Mouse (Mus musculus) T-helper 1 cell (primary cell): ENCODE measurements at regions not wholly inside any gene's neighbourhood (a gene's known extent, or its start where the extent isn't known, plus 50 kb on each side); places are given as distances from the start of the nearest gene placed in this dataset.

Experiments
- in situ Hi-C: fragments of 300-600 bp; cut with MboI, MseI; formaldehyde crosslinking; loops from one replicate; pipeline ENCODE4 v1.15.1; 2025; ENCODE audit warnings: high pct_unique_total_duplicates

GRCm38 (mm10) chr6:11647651-11648050, 259.6 kb downstream of the Ndufa4 start:
- in situ Hi-C loops, result no loop called here

DNA sequence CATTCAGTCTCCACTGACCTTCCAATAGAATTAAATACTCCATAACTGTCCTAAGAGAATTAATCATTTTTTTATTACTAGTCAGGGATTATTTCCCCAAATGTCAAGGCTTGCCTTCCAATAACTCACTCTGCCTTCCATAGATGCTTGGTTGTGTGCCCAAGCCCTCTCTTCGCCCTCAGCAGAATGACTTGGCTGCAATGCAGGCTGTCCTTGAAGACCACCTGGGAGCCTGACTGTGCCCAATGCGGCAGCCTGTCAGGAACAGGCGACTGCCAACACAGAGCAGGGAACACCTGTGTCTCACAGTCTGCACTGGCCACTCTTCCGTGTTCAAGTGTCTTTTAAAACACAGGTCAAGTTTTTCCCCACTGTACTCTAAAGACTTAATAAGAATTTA, 294.0 kb downstream of the Ndufa4 start:
- in situ Hi-C loops, result no loop called here

DNA sequence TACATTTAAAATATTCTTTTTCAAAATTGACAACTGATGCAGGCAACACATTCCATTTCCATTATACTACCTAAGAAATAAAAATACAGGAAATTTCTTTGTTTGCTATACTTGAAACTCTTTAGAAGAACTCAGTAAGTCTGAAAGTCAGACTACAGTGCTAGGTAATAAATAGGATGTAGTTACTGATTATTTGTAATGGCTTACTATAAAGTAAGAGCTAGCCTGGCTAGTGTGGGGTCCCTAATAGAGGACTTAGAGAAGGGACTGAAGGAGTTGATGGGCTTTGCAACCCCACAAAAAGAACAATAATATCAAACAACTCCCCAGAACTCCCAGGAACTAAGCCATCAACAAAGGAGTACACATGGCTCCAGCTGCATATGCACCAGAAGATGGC, 299.1 kb downstream of the Ndufa4 start:
- in situ Hi-C loops, result no loop called here

DNA sequence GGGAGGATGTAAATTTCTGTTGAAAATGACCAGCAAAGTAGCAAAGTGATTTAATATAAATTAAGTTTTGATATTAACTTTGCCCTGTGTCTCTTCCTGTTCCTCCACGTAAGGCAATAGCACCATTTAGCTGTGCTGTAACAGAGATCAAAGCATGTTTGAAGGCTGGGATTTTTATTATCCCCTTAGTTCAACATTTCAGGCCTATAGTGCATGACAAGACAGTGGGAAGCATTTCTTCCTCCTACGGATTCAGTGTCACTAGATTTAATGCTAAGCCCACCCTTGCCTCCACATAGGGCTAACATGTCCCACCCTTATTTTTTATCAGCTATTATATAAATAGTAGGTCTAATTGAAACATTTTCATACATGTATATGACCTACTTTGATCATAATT, 299.6 kb downstream of the Ndufa4 start:
- in situ Hi-C loops, result no loop called here

- in situ Hi-C loops, result no loop called here
Measured at GRCm38 (mm10) chr6:11606055-11606454, 301.2 kb downstream of the Ndufa4 start.

GRCm38 (mm10) chr6:11605526-11605925, 301.8 kb downstream of the Ndufa4 start:
- in situ Hi-C loops, result no loop called here

- in situ Hi-C loops, result no loop called here
Measured at GRCm38 (mm10) chr6:11594936-11595335, 312.4 kb downstream of the Ndufa4 start.

DNA sequence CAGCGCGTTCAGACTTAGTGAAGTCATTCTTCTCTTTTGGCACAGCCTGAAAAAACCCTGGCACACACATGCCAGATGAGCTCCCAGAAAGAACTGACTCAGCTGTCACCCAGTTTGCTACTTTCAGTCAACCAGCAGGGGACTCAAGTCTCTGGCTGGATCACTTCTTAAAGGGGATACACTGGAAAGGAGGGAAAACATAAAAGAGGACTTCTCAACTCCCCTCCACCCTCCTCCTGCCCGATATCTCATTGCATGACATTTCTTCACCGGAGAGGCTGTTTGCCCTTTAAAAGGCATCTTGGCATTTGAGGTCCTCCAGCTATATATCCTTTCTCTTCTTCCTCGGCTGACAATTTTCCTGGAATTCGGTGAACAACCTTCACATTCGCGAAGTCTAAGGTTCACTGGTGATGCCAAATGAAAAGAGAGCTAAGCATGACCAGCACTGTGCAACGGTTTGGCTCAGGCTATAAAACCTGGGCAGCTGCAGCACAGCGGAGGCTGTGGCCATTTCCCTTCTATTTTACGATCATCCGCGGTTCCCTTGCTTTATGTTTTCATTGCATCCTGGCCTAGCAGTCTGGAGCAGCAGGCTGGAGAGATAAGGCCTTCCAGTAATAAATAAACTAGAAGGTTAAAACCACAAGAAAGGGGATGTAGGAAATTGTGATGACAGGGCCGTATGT, 313.6 kb downstream of the Ndufa4 start:
- in situ Hi-C loops, result no loop called here

DNA sequence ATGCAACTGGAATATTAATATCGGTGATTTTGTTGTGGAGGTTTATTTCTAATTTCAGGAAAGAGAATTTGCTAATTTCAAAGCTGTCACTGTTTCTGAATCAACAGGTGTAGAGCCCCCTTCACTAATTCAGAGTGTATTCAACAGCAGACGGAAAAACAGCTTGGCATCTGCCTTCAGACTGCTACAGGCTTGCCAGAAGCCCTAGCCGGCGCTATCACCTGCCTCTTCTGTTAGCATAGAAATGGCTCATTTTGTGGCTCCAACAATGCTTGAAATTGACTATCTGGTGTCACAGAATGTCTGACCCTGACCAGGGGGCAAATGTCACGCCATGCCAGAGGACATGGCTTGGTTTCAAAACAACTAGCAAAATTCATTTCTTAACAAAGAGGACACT, 331.2 kb downstream of the Ndufa4 start:
- in situ Hi-C loops, result no loop called here

DNA sequence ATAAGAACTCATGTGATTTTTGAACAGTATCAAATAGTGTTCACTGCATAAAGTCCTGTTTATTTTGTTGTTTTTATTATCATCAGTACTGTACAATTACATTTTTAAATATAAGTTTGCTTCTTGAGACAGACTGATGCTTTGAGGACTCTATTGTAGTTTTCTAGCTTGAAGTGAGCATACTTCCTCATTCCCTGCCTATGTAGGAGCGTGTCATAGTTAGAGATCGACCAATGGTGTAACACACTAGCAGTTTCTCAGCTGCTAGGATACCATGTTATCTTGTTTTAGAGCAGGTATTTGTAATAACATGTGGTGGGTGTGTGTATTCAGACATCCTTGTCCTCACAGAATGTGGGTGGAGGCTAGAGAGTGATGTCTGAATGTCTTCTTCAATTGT, 342.1 kb downstream of the Ndufa4 start:
- in situ Hi-C loops, result no loop called here

- in situ Hi-C loops, result no loop called here
Measured at GRCm38 (mm10) chr6:11550473-11550872, 356.8 kb downstream of the Ndufa4 start.

DNA sequence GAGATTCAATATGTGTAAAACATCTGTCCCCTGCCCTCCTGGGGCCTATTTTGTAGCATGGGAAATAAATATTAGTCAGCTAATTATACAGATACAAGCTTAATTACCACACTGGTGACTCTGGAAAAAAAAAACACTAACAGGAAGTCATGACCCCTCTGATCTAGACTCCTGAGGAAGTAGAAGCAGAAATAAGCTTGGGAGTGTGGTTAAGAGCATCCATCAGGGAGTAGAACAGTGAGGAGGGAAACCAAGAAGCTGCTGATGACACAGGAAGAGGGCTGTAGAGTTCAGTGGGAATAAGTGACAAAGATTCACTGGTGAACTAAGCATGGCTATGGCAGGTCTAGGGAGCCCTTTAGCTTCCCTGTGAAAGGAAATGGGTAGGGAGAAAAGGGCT, 360.0 kb downstream of the Ndufa4 start:
- in situ Hi-C loops, result no loop called here

GRCm38 (mm10) chr6:11534930-11535880, 372.1 kb downstream of the Ndufa4 start:
- in situ Hi-C loops, result no loop called here

GRCm38 (mm10) chr6:11503136-11503535, 404.2 kb downstream of the Ndufa4 start:
- in situ Hi-C loops, result no loop called here

GRCm38 (mm10) chr6:11494427-11494826, 412.9 kb downstream of the Ndufa4 start:
- in situ Hi-C loops, result no loop called here

- in situ Hi-C loops, result loop anchor here (10.0 kb wide), 1 partner anchor 572 kb away; no protein-coding TSS in a partner anchor
Measured at GRCm38 (mm10) chr6:11476950-11477349, 430.3 kb downstream of the Ndufa4 start.
